Mouse (Mus musculus) limb, embryonic 13.5 days (tissue): Measurements from ENCODE around the gene H2-K1. TPM values are rescaled to one million over a fixed set of nuclear protein-coding genes. Genes with fewer than 3 reads are reported as not detected.
"Not testable (repeated sequence)": the region's sequence is repeated elsewhere in the genome, so short reads cannot be mapped to it uniquely, and the experiment has no call there.

Experiments used
- ATAC-seq: fragments of 200-750 bp; cut with Nextera tagmentation; 2 replicates; pipeline ENCODE4 v1.8.0; 2017; ENCODE audit warnings: low read depth, moderate number of reproducible peaks, moderate TSS enrichment; ENCODE audit not compliant: low FRiP score
- H3K27ac ChIP-seq: fragments of 300-500 bp; sonication (generic); 2 replicates; pipeline ENCODE4 v1.5.1; 2015; ENCODE audit warnings: inconsistent platforms, mild to moderate bottlenecking, moderate library complexity
- H3K27me3 ChIP-seq: fragments of 300-500 bp; sonication (generic); 2 replicates; pipeline ENCODE4 v1.6.1; 2015; ENCODE audit warnings: mild to moderate bottlenecking, inconsistent platforms
- H3K36me3 ChIP-seq: fragments of 300-500 bp; sonication (generic); 2 replicates; pipeline ENCODE4 v1.6.1; 2015; ENCODE audit warnings: inconsistent platforms, mild to moderate bottlenecking, moderate library complexity
- H3K4me1 ChIP-seq: fragments of 300-500 bp; sonication (generic); 2 replicates; pipeline ENCODE4 v1.6.1; 2015; ENCODE audit warnings: inconsistent platforms
- H3K4me2 ChIP-seq: fragments of 300-500 bp; sonication (generic); replicated peaks from 2 replicates; pipeline ENCODE4 v1.6.1; 2015; ENCODE audit warnings: inconsistent platforms, mild to moderate bottlenecking, moderate library complexity
- H3K4me3 ChIP-seq: fragments of 300-500 bp; sonication (generic); 2 replicates; pipeline ENCODE4 v1.5.1; 2015; ENCODE audit warnings: moderate library complexity, mild to moderate bottlenecking, inconsistent platforms
- H3K9ac ChIP-seq: fragments of 300-500 bp; sonication (generic); 2 replicates; pipeline ENCODE4 v1.6.1; 2015; ENCODE audit warnings: mild to moderate bottlenecking, inconsistent platforms
- H3K9me3 ChIP-seq: fragments of 300-500 bp; sonication (generic); 2 replicates; pipeline ENCODE4 v1.6.1; 2016; ENCODE audit warnings: inconsistent platforms
- WGBS: fragments of 180-500 bp; shearing (Covaris S2); methylation state at CpG from one replicate; pipeline ENCODE4 v1.1.7; 2015; 5-methylcytosine and 5-hydroxymethylcytosine counted together
- polyA plus RNA-seq: library from polyadenylated mRNA; unstranded; fragments of >200 nt; fragmentation: Nextera tagmentation; extraction: Ambion mirVana; gene quantifications from 2 replicates; pipeline ENCODE4 v1.2.1, GENCODE M21; 2015

H2-K1 gene
- polyA plus RNA-seq, 1 experiment from 2014 or later, result 7.3 TPM

DNA sequence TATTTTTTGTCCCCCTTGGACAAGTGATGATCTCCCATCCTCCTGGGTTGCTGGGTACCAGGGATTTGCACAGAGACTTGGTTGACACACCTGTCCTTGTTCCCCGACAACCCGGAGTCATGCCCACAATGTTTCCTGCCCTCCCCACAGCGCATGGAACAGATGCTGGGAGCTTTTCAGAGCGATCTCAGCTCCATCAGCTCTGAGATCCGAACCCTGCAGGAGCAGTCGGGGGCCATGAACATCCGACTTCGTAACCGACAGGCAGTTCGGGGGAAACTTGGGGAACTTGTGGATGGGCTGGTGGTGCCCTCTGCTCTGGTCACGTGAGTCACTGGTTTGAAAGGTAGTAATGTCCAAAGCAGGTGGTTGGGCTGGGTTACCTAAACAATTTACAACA, 41.7 kb downstream of the H2-K1 start:
- H3K9me3 ChIP-seq, result no peaks in the 10 kb centered on the region
- H3K4me3 ChIP-seq, result no peak overlapping the region
- ATAC-seq, result no peak
- no peak overlapping the region for H3K4me2 ChIP-seq
- H3K27ac ChIP-seq, result no peak overlapping the region
- peaks cover 69% of the 10 kb centered on the region for H3K36me3 ChIP-seq
- H3K4me1 ChIP-seq, result peaks cover 24% of the 10 kb centered on the region
- 94% methylated on average over 11 of the region's 11 CpGs for WGBS
- H3K9ac ChIP-seq, result no peak overlapping the region
- no peaks in the 10 kb centered on the region for H3K27me3 ChIP-seq

DNA sequence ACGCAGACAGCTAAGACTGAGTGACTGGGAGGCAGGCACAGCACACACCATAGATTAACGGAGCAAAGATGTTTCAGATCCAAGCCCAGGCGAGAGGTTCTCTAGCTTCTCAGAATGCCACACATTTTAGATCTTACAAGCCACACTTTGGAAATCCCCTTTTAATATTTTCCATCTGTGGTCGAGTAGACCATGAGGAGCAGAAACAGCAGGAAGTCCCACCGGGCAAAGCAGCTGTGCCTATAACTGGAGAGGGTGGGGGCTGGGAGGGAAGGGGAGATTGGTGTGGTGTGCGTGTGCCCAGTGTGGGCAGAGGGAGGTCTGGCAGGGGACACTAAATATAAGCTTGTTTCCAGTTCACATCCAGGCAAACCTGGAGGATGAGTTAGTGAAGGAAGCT, 42.7 kb downstream of the H2-K1 start:
- Histone ChIP-seq H3K4me2 (no peak overlapping the region), H3K27me3 (no peaks in the 10 kb centered on the region), H3K36me3 (peaks cover 69% of the 10 kb centered on the region), H3K9ac (0 out of 2 replicates have a peak overlapping the region, but pooled peaks have one; percentile 13), H3K27ac (no peak overlapping the region), H3K4me1 (peaks cover 34% of the 10 kb centered on the region), H3K4me3 (no peak overlapping the region), H3K9me3 (no peaks in the 10 kb centered on the region)
- no peak for ATAC-seq
- WGBS, result 54% methylated on average over 6 of the region's 6 CpGs

DNA sequence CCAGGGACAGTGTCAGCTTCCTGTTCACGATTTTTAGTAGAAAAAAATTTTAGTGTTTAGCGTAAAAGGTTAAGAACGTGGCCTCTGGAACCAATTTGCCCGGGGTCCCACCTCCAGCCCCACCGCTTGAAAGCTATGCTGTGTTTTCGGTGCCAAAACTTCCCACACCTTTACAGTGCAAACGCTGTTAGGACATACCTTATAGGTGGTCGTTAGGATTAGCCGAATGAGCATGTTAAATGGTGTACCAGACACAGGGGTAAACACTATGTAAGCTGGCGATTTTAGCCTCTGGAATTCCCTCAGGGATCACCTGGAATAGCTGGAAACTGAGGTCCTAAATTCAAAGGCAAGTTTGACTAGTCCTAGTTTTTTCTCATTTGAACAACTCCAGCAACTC, 43.8 kb downstream of the H2-K1 start:
- peaks cover 45% of the 10 kb centered on the region for H3K4me1 ChIP-seq
- H3K27ac ChIP-seq, result peak overlapping the region; percentile 64
- WGBS, result 5% methylated on average over 10 of the region's 10 CpGs
- peak overlapping the region; percentile 83 for H3K4me2 ChIP-seq
- no peaks in the 10 kb centered on the region for H3K9me3 ChIP-seq
- H3K36me3 ChIP-seq, result peaks cover 68% of the 10 kb centered on the region
- no peaks in the 10 kb centered on the region for H3K27me3 ChIP-seq
- no peak for ATAC-seq
- peak overlapping the region; percentile 93 for H3K4me3 ChIP-seq
- H3K9ac ChIP-seq, result peak overlapping the region; percentile 83

DNA sequence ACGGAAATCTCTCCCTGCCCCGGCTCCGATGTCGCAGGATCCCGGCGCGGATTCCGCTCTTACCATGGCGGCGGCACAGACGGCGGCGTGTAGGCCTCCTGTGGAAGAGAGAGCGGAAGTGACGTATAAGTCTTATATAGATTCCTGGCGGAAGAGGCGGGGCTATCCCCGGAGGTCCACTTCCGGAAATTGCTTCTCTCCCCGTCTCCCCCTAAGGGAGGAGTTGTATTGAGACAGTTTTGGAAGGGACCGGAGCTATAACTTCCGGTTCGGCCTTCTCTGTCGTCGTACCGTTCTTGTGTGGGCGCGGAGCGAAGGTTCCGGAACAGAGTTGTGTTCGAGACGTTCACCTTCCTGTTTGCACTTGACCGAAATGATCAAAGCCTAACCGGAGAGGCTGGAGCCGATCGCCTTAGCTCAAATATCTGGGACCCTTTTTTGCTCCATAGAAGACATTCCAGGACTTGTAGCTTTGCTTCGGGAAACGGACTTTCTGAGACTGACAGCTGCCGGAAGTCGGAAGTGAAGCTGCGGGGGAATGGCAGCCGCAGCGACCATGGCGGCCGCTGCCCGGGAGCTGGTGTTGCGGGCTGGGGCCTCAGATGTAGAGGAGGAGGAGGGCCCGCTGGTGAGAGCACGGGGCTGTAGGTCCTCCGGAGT, 44.5 kb downstream of the H2-K1 start, which contains the start of the genes Vps52 and Rps18:
Gene Vps52, plus strand, starts transcription at position 258 of the 660 bp plus-strand sequence.
Gene Rps18, minus strand, starts transcription at position 447 of the 660 bp plus-strand sequence.
- H3K9me3 ChIP-seq, result no peaks in the 10 kb centered on the region
- H3K36me3 ChIP-seq, result peaks cover 61% of the 10 kb centered on the region
- ATAC-seq, result peak; percentile 89
- H3K4me3 ChIP-seq, result peak within 1 kb of the TSS; percentile 93
- H3K27ac ChIP-seq, result peak within 1 kb of the TSS; percentile 95
- no peaks in the 10 kb centered on the region for H3K27me3 ChIP-seq
- whole genome bisulfite sequencing, result under 1% methylated on average over 50 of the region's 50 CpGs
- peak within 1 kb of the TSS; percentile 99 for H3K9ac ChIP-seq
- H3K4me2 ChIP-seq, result peak within 1 kb of the TSS; percentile 99
- H3K4me1 ChIP-seq, result peaks cover 51% of the 10 kb centered on the region

DNA sequence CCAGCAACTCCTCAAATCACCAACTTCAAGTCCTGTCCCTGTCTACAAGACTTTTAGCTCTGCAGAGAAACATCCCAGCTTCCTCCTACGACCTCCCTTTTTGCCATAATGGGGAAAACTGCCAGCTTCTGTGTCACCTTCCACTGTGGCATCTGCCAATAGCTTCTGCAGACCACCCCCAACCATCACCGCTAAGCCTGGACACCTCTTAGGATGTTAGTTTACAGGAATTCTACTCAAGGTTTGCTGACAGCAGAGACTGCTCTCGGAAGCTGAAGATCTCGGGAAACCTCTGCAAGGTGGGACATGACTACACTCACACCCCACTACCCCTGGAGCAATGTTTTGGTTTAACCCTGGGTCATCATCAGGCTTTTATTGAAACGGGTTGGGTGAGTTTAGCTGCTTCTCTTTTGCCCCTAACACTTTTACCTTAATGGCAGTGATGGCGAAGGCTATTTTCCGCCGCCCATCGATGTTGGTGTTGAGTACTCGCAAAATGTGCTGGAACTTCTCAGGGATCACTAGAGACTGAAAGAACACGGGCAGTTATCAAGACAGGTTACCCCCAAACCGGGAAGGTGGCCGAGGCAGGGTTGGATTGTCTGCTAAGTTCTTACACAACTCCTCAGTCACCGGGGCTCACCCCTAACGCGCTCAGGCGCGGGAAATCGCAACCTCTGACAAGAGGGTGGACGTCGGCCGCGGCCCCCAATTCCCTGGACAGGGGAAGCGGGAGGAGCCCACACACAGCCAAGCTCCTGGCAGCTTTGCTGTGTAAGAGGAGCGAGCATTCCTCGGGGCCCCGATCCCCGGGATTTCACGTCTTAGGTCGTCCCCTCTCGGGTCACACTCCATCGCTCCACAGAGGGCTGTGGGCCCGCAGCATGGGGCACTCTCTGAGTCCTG, 45.2 kb downstream of the H2-K1 start:
- peak overlapping the region; percentile 99 for H3K4me2 ChIP-seq
- WGBS, result 1% methylated on average over 33 of the region's 33 CpGs
- peaks cover 58% of the 10 kb centered on the region for H3K4me1 ChIP-seq
- H3K4me3 ChIP-seq, result peak overlapping the region; percentile 93
- H3K9ac ChIP-seq, result peak overlapping the region; percentile 99
- no peaks in the 10 kb centered on the region for H3K9me3 ChIP-seq
- no peaks in the 10 kb centered on the region for H3K27me3 ChIP-seq
- H3K27ac ChIP-seq, result peak overlapping the region; percentile 95
- peak; percentile 10; the same call in 1 of the 2 replicates for ATAC-seq
- peaks cover 57% of the 10 kb centered on the region for H3K36me3 ChIP-seq

DNA sequence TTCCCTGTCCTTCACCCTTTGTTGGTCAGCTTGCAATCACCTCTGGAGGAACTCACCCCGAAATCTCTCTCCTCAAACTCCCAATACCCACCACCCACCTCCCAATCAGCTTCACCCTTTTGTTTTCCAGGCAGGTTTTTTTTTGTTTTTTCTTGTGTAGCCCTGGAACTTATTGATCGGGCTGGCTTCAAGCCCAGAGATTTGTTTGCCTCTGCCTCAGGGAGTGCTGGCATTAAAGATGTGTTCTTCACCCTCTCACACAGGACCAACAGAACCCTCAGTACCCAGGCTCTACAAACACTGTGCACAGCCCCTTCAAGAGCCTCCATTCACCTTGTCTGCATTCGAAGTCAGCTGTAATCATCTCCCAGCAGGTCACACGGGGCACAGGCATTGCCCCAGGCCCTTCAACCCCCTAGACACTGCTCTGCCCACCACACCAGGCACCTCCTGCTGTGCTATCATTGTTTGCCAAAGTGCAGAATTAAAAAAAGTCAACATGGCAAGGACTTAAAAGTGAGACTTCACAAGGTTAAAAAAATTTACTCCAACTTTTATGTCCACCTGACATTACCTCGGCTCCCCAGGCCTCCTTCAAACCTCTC, 46.1 kb downstream of the H2-K1 start:
- H3K4me1 ChIP-seq, result peaks cover 63% of the 10 kb centered on the region
- 42% methylated on average over 5 of the region's 5 CpGs for WGBS
- peak overlapping the region; percentile 99 for H3K4me2 ChIP-seq
- H3K9me3 ChIP-seq, result no peaks in the 10 kb centered on the region
- H3K36me3 ChIP-seq, result peaks cover 57% of the 10 kb centered on the region
- H3K9ac ChIP-seq, result peak overlapping the region; percentile 99
- peak overlapping the region; percentile 93 for H3K4me3 ChIP-seq
- H3K27me3 ChIP-seq, result no peaks in the 10 kb centered on the region
- peak overlapping the region; percentile 95 for H3K27ac ChIP-seq
- ATAC-seq, result no peak

DNA sequence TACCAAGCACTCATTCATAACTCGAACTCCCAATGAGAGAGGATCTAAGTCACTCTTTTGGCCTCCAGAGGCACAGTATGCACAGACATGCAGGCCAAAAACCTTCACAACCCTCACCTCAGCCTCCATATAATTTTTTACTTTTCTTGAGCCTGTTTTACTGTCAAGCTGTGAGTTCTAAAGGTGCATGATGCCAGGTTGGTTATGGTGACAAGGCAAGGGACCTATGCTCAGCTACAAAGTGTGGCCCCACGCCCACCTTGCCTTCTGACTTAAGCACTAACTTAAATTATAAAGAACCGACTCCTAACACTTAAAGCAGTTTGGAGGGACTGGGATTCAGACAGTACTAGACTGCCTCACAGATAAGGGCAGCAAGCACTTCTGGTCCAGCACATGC, 46.8 kb downstream of the H2-K1 start:
- Histone ChIP-seq H3K36me3 (peaks cover 57% of the 10 kb centered on the region), H3K4me3 (peak overlapping the region; percentile 93), H3K4me2 (peak overlapping the region; percentile 99), H3K4me1 (peaks cover 63% of the 10 kb centered on the region), H3K9ac (peak overlapping the region; percentile 99), H3K27ac (no peak overlapping the region), H3K27me3 (no peaks in the 10 kb centered on the region), H3K9me3 (no peaks in the 10 kb centered on the region)
- ATAC-seq, result no peak
- 78% methylated on average over 3 of the region's 3 CpGs for WGBS

DNA sequence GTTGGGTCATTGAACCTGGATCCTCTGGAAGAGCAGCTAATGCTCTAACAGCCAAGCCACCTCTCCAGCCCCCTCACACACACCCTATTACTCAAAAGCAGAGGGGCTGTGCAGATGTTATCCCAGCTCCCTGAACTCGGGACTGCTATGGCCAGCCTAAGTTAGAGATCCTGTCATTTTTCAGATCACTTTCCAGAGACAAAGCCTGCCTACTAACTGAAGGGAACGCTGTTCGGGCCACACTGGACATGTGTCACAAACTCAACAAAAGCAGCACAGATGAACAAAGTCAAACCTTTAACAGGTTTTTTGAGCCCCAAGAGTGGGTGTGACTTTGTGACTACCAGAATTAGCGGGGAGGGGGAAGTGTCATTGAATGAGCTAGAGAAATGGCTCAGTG, 47.3 kb downstream of the H2-K1 start:
- peak overlapping the region; percentile 93 for H3K4me3 ChIP-seq
- peak overlapping the region; percentile 99 for H3K9ac ChIP-seq
- no peaks in the 10 kb centered on the region for H3K9me3 ChIP-seq
- peaks cover 63% of the 10 kb centered on the region for H3K4me1 ChIP-seq
- no peak overlapping the region; the same call in 1 of the 2 replicates for H3K27ac ChIP-seq
- peak overlapping the region; percentile 99 for H3K4me2 ChIP-seq
- H3K27me3 ChIP-seq, result no peaks in the 10 kb centered on the region
- no peak for ATAC-seq
- peaks cover 57% of the 10 kb centered on the region for H3K36me3 ChIP-seq
- 80% methylated on average over 4 of the region's 4 CpGs for WGBS

DNA sequence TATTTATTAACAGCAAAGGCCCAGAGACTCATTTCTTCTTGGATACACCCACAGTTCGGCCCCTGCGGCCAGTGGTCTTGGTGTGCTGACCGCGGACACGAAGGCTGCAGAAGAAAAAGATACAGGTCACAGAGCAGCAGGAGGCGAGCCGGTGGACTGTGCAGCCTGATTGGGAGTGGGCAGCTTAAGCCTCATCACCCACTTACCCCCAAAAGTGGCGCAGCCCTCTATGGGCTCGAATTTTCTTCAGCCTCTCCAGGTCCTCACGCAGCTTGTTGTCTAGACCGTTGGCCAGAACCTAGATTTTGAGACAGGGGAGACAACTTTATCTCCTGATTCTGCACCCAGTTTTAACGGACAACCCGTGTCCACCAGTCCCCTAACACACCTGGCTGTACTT, 48.1 kb downstream of the H2-K1 start:
- peaks cover 64% of the 10 kb centered on the region for H3K36me3 ChIP-seq
- H3K4me1 ChIP-seq, result peaks cover 58% of the 10 kb centered on the region
- not testable (repeated sequence) for ATAC-seq, H3K9me3 ChIP-seq, H3K27ac ChIP-seq, H3K27me3 ChIP-seq
- H3K4me3 ChIP-seq, result peak overlapping the region; percentile 51
- peak overlapping the region; percentile 99 for H3K9ac ChIP-seq
- WGBS, result 75% methylated on average over 13 of the region's 13 CpGs
- peak overlapping the region; percentile 92 for H3K4me2 ChIP-seq

DNA sequence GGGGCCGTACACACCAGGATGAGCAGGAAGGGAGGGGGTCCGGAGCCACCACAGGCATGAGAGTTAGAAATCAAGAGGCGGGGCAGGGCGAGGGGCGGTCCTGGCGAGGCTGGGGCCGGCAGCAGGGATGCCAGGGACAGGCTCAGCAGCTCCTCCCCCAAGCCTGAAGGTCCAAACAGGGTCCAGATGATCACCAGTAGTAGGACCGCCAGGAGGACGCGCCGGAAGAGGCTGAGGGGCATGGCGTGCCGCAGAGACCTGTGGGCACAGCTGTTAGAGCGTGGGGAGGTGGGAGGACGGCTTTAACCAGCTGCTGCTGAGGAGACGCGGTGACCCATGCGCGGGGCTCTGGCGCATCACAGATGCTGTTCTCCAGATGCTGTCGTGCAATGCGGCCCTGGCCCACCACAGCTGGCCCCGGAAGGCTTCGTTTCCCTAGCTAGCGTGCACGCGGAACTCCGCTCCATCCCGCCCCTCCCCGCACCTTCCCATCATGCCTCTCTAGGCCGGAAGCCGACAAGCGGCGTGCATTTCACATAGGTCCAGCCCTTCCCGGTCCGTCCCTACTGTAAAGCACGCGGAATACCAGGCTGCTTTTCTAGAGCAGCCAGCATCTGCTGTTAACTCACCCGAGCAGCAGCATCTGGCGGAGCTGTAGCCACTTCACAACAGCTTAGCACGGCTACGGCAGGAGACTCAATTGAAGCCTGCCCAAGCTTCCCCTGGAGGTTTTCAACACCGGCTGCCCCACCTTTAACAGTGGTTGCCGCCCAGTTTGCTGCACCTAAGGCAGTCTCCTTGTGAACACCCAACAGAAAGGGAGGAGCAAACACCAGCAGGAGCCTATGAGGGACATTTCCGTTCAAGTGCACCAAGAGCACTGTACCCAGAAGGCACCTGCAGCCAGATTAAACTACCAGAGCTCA, 48.9 kb downstream of the H2-K1 start, which contains the start of gene B3galt4:
Gene B3galt4, minus strand, starts transcription at position 468 of the 926 bp plus-strand sequence.
- Histone ChIP-seq H3K27ac (peak within 1 kb of the TSS; percentile 96), H3K4me2 (peak within 1 kb of the TSS; percentile 92), H3K27me3 (no peaks in the 10 kb centered on the region), H3K9me3 (no peaks in the 10 kb centered on the region), H3K4me1 (peaks cover 53% of the 10 kb centered on the region), H3K9ac (peak within 1 kb of the TSS; percentile 99), H3K36me3 (peaks cover 70% of the 10 kb centered on the region), H3K4me3 (peak within 1 kb of the TSS; percentile 51)
- WGBS, result under 1% methylated on average over 45 of the region's 45 CpGs
- peak; percentile 77 for ATAC-seq

DNA sequence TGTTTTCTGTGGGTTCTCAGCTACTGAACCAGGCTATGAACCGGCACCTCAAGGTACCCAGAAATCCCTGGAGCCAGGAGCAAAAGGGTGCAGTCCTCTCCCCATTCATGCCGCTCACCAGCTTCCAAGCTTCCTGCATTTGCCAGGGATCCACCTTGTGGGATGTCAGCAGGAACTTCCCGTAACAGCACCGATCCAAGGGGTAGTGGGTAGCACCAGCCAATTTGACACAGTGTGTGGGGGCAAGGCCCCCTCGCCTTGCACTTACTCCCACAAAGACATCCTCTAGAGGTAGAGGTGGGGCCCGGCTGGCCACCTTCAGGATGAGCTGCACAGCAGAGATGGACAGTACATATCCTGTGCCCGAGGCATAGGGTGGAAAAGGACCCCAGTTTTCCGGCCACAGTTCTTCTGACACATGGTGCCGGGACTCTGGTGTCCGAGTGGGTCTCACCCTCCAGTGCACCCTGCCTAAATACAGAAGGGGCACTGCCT, 50.0 kb downstream of the H2-K1 start:
- Histone ChIP-seq H3K4me2 (peak overlapping the region; percentile 92), H3K9me3 (no peaks in the 10 kb centered on the region), H3K27me3 (no peaks in the 10 kb centered on the region), H3K4me1 (peaks cover 53% of the 10 kb centered on the region), H3K27ac (peak overlapping the region; percentile 96), H3K4me3 (peak overlapping the region; percentile 51), H3K36me3 (peaks cover 81% of the 10 kb centered on the region), H3K9ac (peak overlapping the region; percentile 99)
- WGBS, result 80% methylated on average over 10 of the region's 10 CpGs
- ATAC-seq, result no peak
